Mouse (Mus musculus): ENCODE results near the gene Prr7. TPM values are rescaled to one million over a fixed set of nuclear protein-coding genes. Genes with fewer than 3 reads are reported as not detected.
A peak's percentile ranks its signal among the peaks of the same experiment; 100 is the strongest.

The Prr7 gene
- polyA plus RNA-seq, 1 experiment from 2014 or later = 0.53 TPM

DNA sequence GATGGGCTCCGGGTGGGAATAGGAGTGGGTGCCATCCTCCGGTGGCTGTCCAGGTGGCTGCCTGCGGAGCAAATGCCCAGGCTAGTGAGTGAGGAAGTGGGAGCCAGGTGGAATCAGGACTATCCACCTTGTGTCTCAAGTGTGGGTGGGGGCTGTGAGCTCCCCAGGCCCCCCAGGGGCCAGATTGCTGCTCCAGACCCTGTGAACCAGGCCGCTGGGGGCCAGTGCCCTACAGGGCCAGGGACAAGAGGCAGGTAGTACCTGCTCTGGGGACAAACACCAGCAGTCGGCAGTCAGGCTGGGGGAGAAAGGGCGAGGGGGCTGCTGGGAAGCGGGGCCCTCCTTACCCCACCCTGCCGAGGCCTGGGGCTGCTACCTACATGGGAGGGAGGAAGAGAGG is 12.2 kb downstream of the Prr7 start:
- Histone ChIP-seq H3K27ac (ENCODE audit: low read depth) (no peak overlapping the region), H3K27me3 (ENCODE audit: insufficient read depth, low read length) (0 out of 2 replicates have a peak, but pooled peaks cover 8% of the 10 kb centered on the region), H3K4me1 (ENCODE audit: insufficient read depth) (no peaks in the 10 kb centered on the region), H3K9me3 (ENCODE audit: low read depth, low read length) (no peaks in the 10 kb centered on the region), H3K36me3 (ENCODE audit: insufficient read depth) (peaks cover 75% of the 10 kb centered on the region), H3K9ac (no peak overlapping the region), H3K4me2 (no peak overlapping the region), H3K4me3 (ENCODE audit: low read depth, low read length) (no peak overlapping the region)
- WGBS = 89% methylated on average over 8 of the region's 8 CpGs
- ATAC-seq (ENCODE audit: insufficient read depth) (no peak), DNase-seq (no peak)
- TF ChIP-seq CTCF (IDR thresholded peaks at IDR 0.05; ENCODE audit: low read depth) = no peak

DNA sequence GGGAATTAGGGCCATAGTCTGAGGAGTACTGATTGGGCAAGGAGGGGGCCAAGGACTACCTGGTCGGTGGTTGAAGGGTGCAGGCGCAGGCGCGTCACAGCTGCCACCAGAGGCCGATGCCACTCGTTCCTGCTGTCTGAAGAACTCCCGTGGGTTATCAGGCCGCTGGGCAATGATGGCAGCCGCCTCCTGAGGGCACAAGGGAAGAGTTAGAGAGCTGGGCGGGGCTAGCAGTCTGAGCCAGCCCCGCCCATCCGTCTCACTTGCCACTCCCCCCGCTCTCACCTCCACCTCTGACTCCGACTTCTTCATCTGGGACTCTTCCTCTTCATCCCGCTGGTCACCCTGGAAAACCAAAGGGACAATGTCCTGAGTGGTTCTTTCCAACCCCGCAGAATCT is 13.4 kb downstream of the Prr7 start:
- Histone ChIP-seq H3K4me2 (no peak overlapping the region), H3K9me3 (ENCODE audit: low read depth, low read length) (no peaks in the 10 kb centered on the region), H3K27ac (ENCODE audit: low read depth) (no peak overlapping the region), H3K4me1 (ENCODE audit: insufficient read depth) (no peaks in the 10 kb centered on the region), H3K27me3 (ENCODE audit: insufficient read depth, low read length) (0 out of 2 replicates have a peak, but pooled peaks cover 8% of the 10 kb centered on the region), H3K4me3 (ENCODE audit: low read depth, low read length) (no peak overlapping the region), H3K36me3 (ENCODE audit: insufficient read depth) (peaks cover 87% of the 10 kb centered on the region), H3K9ac (no peak overlapping the region)
- WGBS = 71% methylated on average over 16 of the region's 16 CpGs
- no peak for DNase-seq
- ATAC-seq (ENCODE audit: insufficient read depth) = no peak
- no peak for TF ChIP-seq CTCF (IDR thresholded peaks at IDR 0.05; ENCODE audit: low read depth)

GRCm38 (mm10) chr13:55478036-55478435 is 14.0 kb downstream of the Prr7 start:
- no peak overlapping the region for H3K9ac ChIP-seq
- no peak for ATAC-seq (ENCODE audit: insufficient read depth)
- no peak overlapping the region for H3K4me2 ChIP-seq
- peak; percentile 59 for TF ChIP-seq CTCF (IDR thresholded peaks at IDR 0.05; ENCODE audit: low read depth)
- peaks cover 92% of the 10 kb centered on the region for H3K36me3 ChIP-seq (ENCODE audit: insufficient read depth)
- WGBS = 54% methylated on average over 5 of the region's 5 CpGs
- H3K9me3 ChIP-seq (ENCODE audit: low read depth, low read length) = no peaks in the 10 kb centered on the region
- no peak overlapping the region for H3K27ac ChIP-seq (ENCODE audit: low read depth)
- no peaks in the 10 kb centered on the region for H3K4me1 ChIP-seq (ENCODE audit: insufficient read depth)
- DNase-seq = peak; percentile 60
- H3K4me3 ChIP-seq (ENCODE audit: low read depth, low read length) = no peak overlapping the region
- 0 out of 2 replicates have a peak, but pooled peaks cover 8% of the 10 kb centered on the region for H3K27me3 ChIP-seq (ENCODE audit: insufficient read depth, low read length)

- no peak for DNase-seq
- no peak for ATAC-seq (ENCODE audit: insufficient read depth)
- Histone ChIP-seq H3K27ac (ENCODE audit: low read depth) (no peak overlapping the region), H3K27me3 (ENCODE audit: insufficient read depth, low read length) (0 out of 2 replicates have a peak, but pooled peaks cover 6% of the 10 kb centered on the region), H3K4me3 (ENCODE audit: low read depth, low read length) (no peak overlapping the region), H3K9ac (no peak overlapping the region), H3K4me1 (ENCODE audit: insufficient read depth) (no peaks in the 10 kb centered on the region), H3K4me2 (no peak overlapping the region), H3K9me3 (ENCODE audit: low read depth, low read length) (no peaks in the 10 kb centered on the region), H3K36me3 (ENCODE audit: insufficient read depth) (peaks cover 86% of the 10 kb centered on the region)
- 75% methylated on average over 7 of the region's 7 CpGs for WGBS
- TF ChIP-seq CTCF (IDR thresholded peaks at IDR 0.05; ENCODE audit: low read depth) = no peak
These were observed 14.9 kb downstream of the Prr7 start for GRCm38 (mm10) chr13:55479008-55479407.

DNA sequence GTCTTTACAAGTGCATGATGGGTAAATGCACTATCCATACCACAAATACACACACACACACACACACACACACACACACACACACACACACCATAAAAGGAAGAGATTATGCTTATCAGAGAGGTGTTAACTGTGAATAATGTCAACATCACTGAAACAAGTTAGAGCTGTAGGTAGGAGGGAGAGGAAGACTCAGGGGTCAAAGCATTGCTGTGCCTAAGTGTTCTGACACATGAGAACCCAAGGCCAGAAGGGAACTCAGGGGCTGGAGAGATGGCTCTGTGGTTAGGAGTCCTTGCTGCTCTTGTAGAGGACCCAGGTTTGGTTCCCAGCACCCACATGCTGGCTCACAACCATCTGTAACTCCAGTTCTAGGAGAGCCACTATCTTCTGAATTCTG is 15.9 kb downstream of the Prr7 start:
- H3K27me3 ChIP-seq (ENCODE audit: insufficient read depth, low read length) = 0 out of 2 replicates have a peak, but pooled peaks cover 2% of the 10 kb centered on the region
- no peak overlapping the region for H3K9ac ChIP-seq
- H3K4me3 ChIP-seq (ENCODE audit: low read depth, low read length) = no peak overlapping the region
- TF ChIP-seq CTCF (IDR thresholded peaks at IDR 0.05; ENCODE audit: low read depth) = no peak
- H3K4me2 ChIP-seq = no peak overlapping the region
- H3K36me3 ChIP-seq (ENCODE audit: insufficient read depth) = peaks cover 77% of the 10 kb centered on the region
- DNase-seq = no peak
- no peak overlapping the region for H3K27ac ChIP-seq (ENCODE audit: low read depth)
- no peaks in the 10 kb centered on the region for H3K9me3 ChIP-seq (ENCODE audit: low read depth, low read length)
- ATAC-seq (ENCODE audit: insufficient read depth) = no peak
- H3K4me1 ChIP-seq (ENCODE audit: insufficient read depth) = 0 out of 2 replicates have a peak, but pooled peaks cover 5% of the 10 kb centered on the region

DNA sequence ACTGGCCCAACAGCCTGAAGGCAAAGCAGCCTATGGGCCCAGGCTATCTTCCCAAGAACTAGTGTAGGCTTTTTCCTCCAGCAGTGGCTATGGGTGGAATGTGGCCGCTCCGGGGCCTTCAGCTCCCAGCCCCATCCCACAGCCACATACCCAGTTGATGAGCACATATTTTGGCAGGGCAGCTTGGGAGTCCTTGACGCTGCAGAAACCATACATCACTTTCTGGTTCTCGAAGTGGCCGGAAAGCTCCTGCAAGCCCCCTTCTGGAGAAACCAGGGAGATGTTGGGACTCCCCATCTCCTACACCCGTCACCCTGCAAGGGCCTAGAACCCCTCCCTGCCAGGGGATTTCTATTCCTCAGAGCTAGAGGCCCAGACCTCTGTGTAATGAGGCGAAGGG is 18.5 kb downstream of the Prr7 start:
- no peaks in the 10 kb centered on the region for H3K27me3 ChIP-seq (ENCODE audit: insufficient read depth, low read length)
- peaks cover 19% of the 10 kb centered on the region for H3K4me1 ChIP-seq (ENCODE audit: insufficient read depth)
- TF ChIP-seq CTCF (IDR thresholded peaks at IDR 0.05; ENCODE audit: low read depth) = peak; percentile 40; the same call in 1 of the 2 replicates
- ATAC-seq (ENCODE audit: insufficient read depth) (no peak), DNase-seq (peak; percentile 54)
- H3K36me3 ChIP-seq (ENCODE audit: insufficient read depth) = peaks cover 56% of the 10 kb centered on the region
- no peak overlapping the region for H3K4me2 ChIP-seq
- H3K9me3 ChIP-seq (ENCODE audit: low read depth, low read length) = no peaks in the 10 kb centered on the region
- H3K4me3 ChIP-seq (ENCODE audit: low read depth, low read length) = no peak overlapping the region
- WGBS = 56% methylated on average over 7 of the region's 7 CpGs
- H3K9ac ChIP-seq = no peak overlapping the region
- H3K27ac ChIP-seq (ENCODE audit: low read depth) = 0 out of 2 replicates have a peak overlapping the region, but pooled peaks have one; percentile 9

GRCm38 (mm10) chr13:55483071-55483470 is 19.0 kb downstream of the Prr7 start:
- no peak overlapping the region for H3K4me3 ChIP-seq (ENCODE audit: low read depth, low read length)
- DNase-seq (no peak), ATAC-seq (ENCODE audit: insufficient read depth) (no peak)
- H3K36me3 ChIP-seq (ENCODE audit: insufficient read depth) = peaks cover 50% of the 10 kb centered on the region
- H3K9ac ChIP-seq = 0 out of 2 replicates have a peak overlapping the region, but pooled peaks have one; percentile 5
- H3K9me3 ChIP-seq (ENCODE audit: low read depth, low read length) = no peaks in the 10 kb centered on the region
- no peaks in the 10 kb centered on the region for H3K27me3 ChIP-seq (ENCODE audit: insufficient read depth, low read length)
- TF ChIP-seq CTCF (IDR thresholded peaks at IDR 0.05; ENCODE audit: low read depth) = no peak
- 0 out of 2 replicates have a peak overlapping the region, but pooled peaks have one; percentile 9 for H3K27ac ChIP-seq (ENCODE audit: low read depth)
- 27% methylated on average over 9 of the region's 9 CpGs for WGBS
- no peak overlapping the region; the same call in 1 of the 2 replicates for H3K4me2 ChIP-seq
- peaks cover 19% of the 10 kb centered on the region for H3K4me1 ChIP-seq (ENCODE audit: insufficient read depth)
